Mouse (Mus musculus) limb, embryonic 14.5 days (tissue): Measurements from ENCODE around the gene Klkb1. TPM values are rescaled to one million over a fixed set of nuclear protein-coding genes. Genes with fewer than 3 reads are reported as not detected.

Experiments used
- ATAC-seq: fragments of 200-750 bp; cut with Nextera tagmentation; 2 replicates; pipeline ENCODE4 v1.8.0; 2017; ENCODE audit warnings: low read depth, moderate number of reproducible peaks, moderate TSS enrichment; ENCODE audit not compliant: low FRiP score
- DNase-seq: peaks from one replicate; pipeline ENCODE4 v3.0.0-alpha.2; 2015; ENCODE audit warnings: low spot score
- H3K27ac ChIP-seq: fragments of 300-500 bp; sonication (generic); replicated peaks from 2 replicates; pipeline ENCODE4 v1.5.1; 2014; ENCODE audit warnings: low read depth, mild to moderate bottlenecking, low read length, moderate library complexity, mixed read lengths
- H3K27me3 ChIP-seq: fragments of 300-500 bp; sonication (generic); 2 replicates; pipeline ENCODE4 v1.6.1; 2014; ENCODE audit warnings: low read length, mixed read lengths; ENCODE audit not compliant: control insufficient read depth, insufficient read depth
- H3K36me3 ChIP-seq: fragments of 300-500 bp; sonication (generic); 2 replicates; pipeline ENCODE4 v1.6.1; 2014; ENCODE audit warnings: mild to moderate bottlenecking, low read length, moderate library complexity, mixed read lengths; ENCODE audit not compliant: control insufficient read depth, insufficient read depth
- H3K4me1 ChIP-seq: fragments of 300-500 bp; sonication (generic); 2 replicates; pipeline ENCODE4 v1.6.1; 2014; ENCODE audit warnings: antibody characterized with exemption, low read length, mixed read lengths; ENCODE audit not compliant: control insufficient read depth, insufficient read depth
- H3K4me2 ChIP-seq: fragments of 300-500 bp; sonication (generic); replicated peaks from 2 replicates; pipeline ENCODE4 v1.6.1; 2014; ENCODE audit warnings: low read depth, mild to moderate bottlenecking, low read length, moderate library complexity; ENCODE audit not compliant: severe bottlenecking
- H3K4me3 ChIP-seq: fragments of 300-500 bp; sonication (generic); replicated peaks from 2 replicates; pipeline ENCODE4 v1.5.1; 2014; ENCODE audit warnings: low read length
- H3K9ac ChIP-seq: fragments of 300-500 bp; sonication (generic); 2 replicates; pipeline ENCODE4 v1.6.1; 2014; ENCODE audit warnings: mild to moderate bottlenecking, low read depth, low read length, moderate library complexity; ENCODE audit not compliant: severe bottlenecking
- H3K9me3 ChIP-seq: fragments of 300-500 bp; sonication (generic); 2 replicates; pipeline ENCODE4 v1.6.1; 2016; ENCODE audit warnings: low read length; ENCODE audit not compliant: control insufficient read depth
- POLR2A ChIP-seq: fragments of 200-500 bp; IDR thresholded peaks from 2 replicates; pipeline ENCODE4 v1.8.0; 2012; ENCODE audit warnings: inconsistent platforms, mild to moderate bottlenecking, moderate library complexity, borderline replicate concordance; ENCODE audit not compliant: insufficient read depth, insufficient read length; ENCODE audit errors: extremely low read depth
- WGBS: fragments of 180-500 bp; shearing (Covaris S2); extraction: QIAGEN DNeasy Blood & Tissue Kit; methylation state at CpG from one replicate; pipeline ENCODE4 v1.1.7; 2014; 5-methylcytosine and 5-hydroxymethylcytosine counted together
- polyA plus RNA-seq, 2 experiments: library from polyadenylated mRNA; depleted of rRNA in 1 of 2; stranded (reverse) in 1 of 2; unstranded in 1 of 2; fragments of >200 nt; fragmentation: Nextera tagmentation in 1 of 2; extraction: Ambion mirVana in 1 of 2; gene quantifications; 2 replicates each; pipeline versions ENCODE4 v1.2.1 to v1.2.3; 2012 to 2014

The Klkb1 gene
- polyA plus RNA-seq, 2 experiments = 0.01 TPM; not detected in 1

- no peak for TF ChIP-seq POLR2A
- DNase-seq (no peak), ATAC-seq (no peak)
- no peak within 1 kb of the TSS for H3K9ac ChIP-seq
- H3K4me3 ChIP-seq = no peak within 1 kb of the TSS
- no peaks in the 10 kb centered on the region for H3K4me1 ChIP-seq
- H3K4me2 ChIP-seq = no peak within 1 kb of the TSS
- no peaks in the 10 kb centered on the region for H3K36me3 ChIP-seq
- H3K9me3 ChIP-seq = peaks cover 7% of the 10 kb centered on the region
- H3K27ac ChIP-seq = no peak within 1 kb of the TSS
- no peaks in the 10 kb centered on the region for H3K27me3 ChIP-seq
- 89% methylated on average over 10 of the region's 10 CpGs for WGBS
Measured at GRCm38 (mm10) chr8:45261920-45262319, 32.7 kb downstream of the Klkb1 start, which contains the start of gene F11. F11 (minus strand) TSS chr8:45262031.

GRCm38 (mm10) chr8:45258421-45258820, 36.2 kb downstream of the Klkb1 start:
- no peak overlapping the region for H3K9ac ChIP-seq
- DNase-seq = no peak
- no peak overlapping the region for H3K4me2 ChIP-seq
- H3K36me3 ChIP-seq = no peaks in the 10 kb centered on the region
- H3K4me1 ChIP-seq = no peaks in the 10 kb centered on the region
- ATAC-seq = no peak
- no peak for TF ChIP-seq POLR2A
- H3K27ac ChIP-seq = no peak overlapping the region
- 85% methylated on average over 8 of the region's 8 CpGs for WGBS
- H3K9me3 ChIP-seq = no peaks in the 10 kb centered on the region
- no peak overlapping the region for H3K4me3 ChIP-seq
- no peaks in the 10 kb centered on the region for H3K27me3 ChIP-seq

GRCm38 (mm10) chr8:45255040-45255439, 39.6 kb downstream of the Klkb1 start:
- H3K9me3 ChIP-seq = no peaks in the 10 kb centered on the region
- H3K4me3 ChIP-seq = no peak overlapping the region
- no peak overlapping the region for H3K9ac ChIP-seq
- no peaks in the 10 kb centered on the region for H3K4me1 ChIP-seq
- no peak overlapping the region for H3K27ac ChIP-seq
- no peak for DNase-seq
- ATAC-seq = no peak
- H3K36me3 ChIP-seq = no peaks in the 10 kb centered on the region
- no peak overlapping the region for H3K4me2 ChIP-seq
- 71% methylated on average over 12 of the region's 12 CpGs for WGBS
- H3K27me3 ChIP-seq = no peaks in the 10 kb centered on the region
- TF ChIP-seq POLR2A = no peak

- whole genome bisulfite sequencing = 83% methylated on average over 8 of the region's 8 CpGs
- Histone ChIP-seq H3K27me3 (no peaks in the 10 kb centered on the region), H3K27ac (no peak overlapping the region), H3K9ac (no peak overlapping the region), H3K4me1 (no peaks in the 10 kb centered on the region), H3K9me3 (no peaks in the 10 kb centered on the region), H3K36me3 (no peaks in the 10 kb centered on the region), H3K4me3 (no peak overlapping the region), H3K4me2 (no peak overlapping the region)
- no peak for TF ChIP-seq POLR2A
- DNase-seq = no peak
- no peak for ATAC-seq
Measured at GRCm38 (mm10) chr8:45254194-45254842, 40.3 kb downstream of the Klkb1 start.

GRCm38 (mm10) chr8:45253586-45253985, 41.1 kb downstream of the Klkb1 start:
- no peaks in the 10 kb centered on the region for H3K36me3 ChIP-seq
- no peak overlapping the region for H3K4me3 ChIP-seq
- no peak overlapping the region for H3K27ac ChIP-seq
- ATAC-seq (no peak), DNase-seq (no peak)
- H3K4me1 ChIP-seq = no peaks in the 10 kb centered on the region
- no peak overlapping the region for H3K9ac ChIP-seq
- no peaks in the 10 kb centered on the region for H3K9me3 ChIP-seq
- 88% methylated on average over 1 of the region's 1 CpGs for WGBS
- no peak overlapping the region for H3K4me2 ChIP-seq
- no peak for TF ChIP-seq POLR2A
- H3K27me3 ChIP-seq = no peaks in the 10 kb centered on the region
